Comparison of ENCODE assay signal across 16 mouse cellular contexts in the genomic region with DNA sequence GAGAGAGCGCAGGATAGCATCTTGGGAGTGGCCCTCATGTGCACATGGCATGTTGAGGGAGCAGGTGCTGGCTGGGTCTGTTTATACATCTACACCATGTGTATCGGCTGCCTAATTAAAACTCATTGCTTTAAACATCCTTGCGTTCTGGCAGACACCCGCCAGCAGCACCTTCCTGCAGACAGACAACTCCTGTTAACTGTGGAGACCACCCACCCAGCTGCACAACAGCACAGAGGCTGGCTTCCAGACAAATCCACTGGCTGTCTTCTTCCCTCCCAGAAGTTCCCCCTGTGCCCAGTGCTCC.
DNase-seq lines count a peak whose midpoint lies in the region; ATAC-seq lines count a peak whose summit lies in the region.
"Had no signal": no experiment of that assay in that cellular context is flagged by ENCODE, and none has a peak within 500 bp of the region (broad histone marks: within the 10 kb centered on the region; RNA-seq: fewer than 3 reads in every experiment).

No protein-coding gene starts in this region.

- DNase-seq in heart, embryonic 10.5 days (ENCODE audit: low spot score) = no peak
- DNase-seq in heart, adult 9 months (ENCODE audit: low spot score in 2 of 2) = no peak
- DNase-seq in midbrain, embryonic 10.5 days (ENCODE audit: low spot score) = no peak
- DNase-seq in embryonic facial prominence, embryonic 14.5 days (ENCODE audit: low spot score) = peak; percentile 67
- DNase-seq in heart, adult 8-10 months (ENCODE audit: low spot score) = no peak
- no peak for DNase-seq in thymus, postnatal 14 days
- DNase-seq: B cell, adult 2 months; layer of hippocampus, adult 9-11 months; lung, postnatal 10 days had no signal

- H3K36me3 ChIP-seq in heart, embryonic 10.5 days = no peaks in the 10 kb centered on the region
- H3K36me3 ChIP-seq in midbrain, embryonic 10.5 days = no peaks in the 10 kb centered on the region
- H3K36me3 ChIP-seq in midbrain, embryonic 16.5 days (ENCODE audit: control insufficient read depth, insufficient read depth, low read length) = peaks cover 3% of the 10 kb centered on the region; the same call in 1 of the 2 replicates
- H3K36me3 ChIP-seq in embryonic facial prominence, embryonic 14.5 days (ENCODE audit: control insufficient read depth, insufficient read depth, low read length) = no peaks in the 10 kb centered on the region
- no peaks in the 10 kb centered on the region for H3K36me3 ChIP-seq in intestine, embryonic 15.5 days
- H3K36me3 ChIP-seq: heart, embryonic 15.5 days; hindbrain, embryonic 15.5 days; liver, embryonic 12.5 days had no signal

- WGBS in heart, embryonic 10.5 days = 69% methylated on average over 4 of the region's 4 CpGs
- 76% methylated on average over 4 of the region's 4 CpGs for WGBS in midbrain, embryonic 10.5 days
- WGBS in midbrain, embryonic 16.5 days = 49% methylated on average over 4 of the region's 4 CpGs
- WGBS in embryonic facial prominence, embryonic 14.5 days = 41% methylated on average over 4 of the region's 4 CpGs
- 33% methylated on average over 4 of the region's 4 CpGs for WGBS in intestine, embryonic 15.5 days

- no peak overlapping the region for H3K4me3 ChIP-seq in heart, embryonic 10.5 days
- no peak overlapping the region for H3K4me3 ChIP-seq in midbrain, embryonic 10.5 days
- no peak overlapping the region for H3K4me3 ChIP-seq in midbrain, embryonic 16.5 days (ENCODE audit: low read depth, low read length)
- H3K4me3 ChIP-seq in embryonic facial prominence, embryonic 14.5 days (ENCODE audit: low read depth, low read length) = no peak overlapping the region
- no peak overlapping the region for H3K4me3 ChIP-seq in intestine, embryonic 15.5 days (replicated peaks)
- H3K4me3 ChIP-seq: heart, embryonic 15.5 days; hindbrain, embryonic 15.5 days; liver, embryonic 12.5 days; megakaryocyte, embryonic 14.5 days had no signal

- no peak overlapping the region for H3K4me2 ChIP-seq in midbrain, embryonic 16.5 days (ENCODE audit: low read length)
- H3K4me2 ChIP-seq in embryonic facial prominence, embryonic 14.5 days (ENCODE audit: low read depth, low read length) = no peak overlapping the region
- no peak overlapping the region for H3K4me2 ChIP-seq in intestine, embryonic 15.5 days (replicated peaks)
- H3K4me2 ChIP-seq: heart, embryonic 15.5 days; hindbrain, embryonic 15.5 days; liver, embryonic 12.5 days had no signal

- ATAC-seq in midbrain, embryonic 16.5 days = no peak
- ATAC-seq in embryonic facial prominence, embryonic 14.5 days (ENCODE audit: low read depth) = peak; percentile 59; the same call in 1 of the 2 replicates
- ATAC-seq in intestine, embryonic 15.5 days = no peak
- ATAC-seq: liver, embryonic 12.5 days had no signal

- no peaks in the 10 kb centered on the region for H3K9me3 ChIP-seq in heart, embryonic 10.5 days
- no peaks in the 10 kb centered on the region for H3K9me3 ChIP-seq in midbrain, embryonic 10.5 days (replicated peaks)
- no peaks in the 10 kb centered on the region for H3K9me3 ChIP-seq in midbrain, embryonic 16.5 days (replicated peaks; ENCODE audit: control insufficient read depth, low read length, poor library complexity, severe bottlenecking)
- H3K9me3 ChIP-seq in embryonic facial prominence, embryonic 14.5 days (ENCODE audit: control insufficient read depth, low read length) = no peaks in the 10 kb centered on the region
- H3K9me3 ChIP-seq in intestine, embryonic 15.5 days = no peaks in the 10 kb centered on the region
- H3K9me3 ChIP-seq: heart, embryonic 15.5 days; hindbrain, embryonic 15.5 days; liver, embryonic 12.5 days; megakaryocyte, embryonic 14.5 days had no signal

- H3K27ac ChIP-seq in heart, embryonic 10.5 days = peak overlapping the region; percentile 32
- H3K27ac ChIP-seq in midbrain, embryonic 10.5 days (replicated peaks) = peak overlapping the region; percentile 28; the same call in 1 of the 2 replicates
- H3K27ac ChIP-seq in midbrain, embryonic 16.5 days (ENCODE audit: low read length) = no peak overlapping the region
- peak overlapping the region; percentile 67; the same call in 1 of the 2 replicates for H3K27ac ChIP-seq in embryonic facial prominence, embryonic 14.5 days (replicated peaks; ENCODE audit: low read depth, low read length)
- peak overlapping the region; percentile 65 for H3K27ac ChIP-seq in intestine, embryonic 15.5 days
- H3K27ac ChIP-seq: heart, embryonic 15.5 days; hindbrain, embryonic 15.5 days; kidney, postnatal 0 days; liver, embryonic 12.5 days had no signal

- no peaks in the 10 kb centered on the region for H3K27me3 ChIP-seq in heart, embryonic 10.5 days (ENCODE audit: insufficient read depth, poor library complexity, severe bottlenecking)
- H3K27me3 ChIP-seq in midbrain, embryonic 10.5 days (ENCODE audit: low read depth, poor library complexity, severe bottlenecking) = no peaks in the 10 kb centered on the region
- no peaks in the 10 kb centered on the region for H3K27me3 ChIP-seq in midbrain, embryonic 16.5 days (ENCODE audit: control insufficient read depth, insufficient read depth, low read depth, low read length)
- no peaks in the 10 kb centered on the region for H3K27me3 ChIP-seq in embryonic facial prominence, embryonic 14.5 days (replicated peaks; ENCODE audit: control insufficient read depth, insufficient read depth, low read length)
- H3K27me3 ChIP-seq in intestine, embryonic 15.5 days (replicated peaks) = no peaks in the 10 kb centered on the region
- H3K27me3 ChIP-seq: heart, embryonic 15.5 days; hindbrain, embryonic 15.5 days; liver, embryonic 12.5 days had no signal

- H3K4me1 ChIP-seq in heart, embryonic 10.5 days = peaks cover 49% of the 10 kb centered on the region
- H3K4me1 ChIP-seq in midbrain, embryonic 10.5 days = peaks cover 16% of the 10 kb centered on the region; the same call in 1 of the 2 replicates
- H3K4me1 ChIP-seq in midbrain, embryonic 16.5 days (ENCODE audit: control insufficient read depth, insufficient read depth, low read length) = peaks cover 3% of the 10 kb centered on the region
- H3K4me1 ChIP-seq in embryonic facial prominence, embryonic 14.5 days (ENCODE audit: control insufficient read depth, insufficient read depth, low read length) = peaks cover 23% of the 10 kb centered on the region
- peaks cover 47% of the 10 kb centered on the region for H3K4me1 ChIP-seq in intestine, embryonic 15.5 days (replicated peaks)

- no peak overlapping the region for H3K9ac ChIP-seq in midbrain, embryonic 16.5 days (ENCODE audit: low read depth, low read length)
- H3K9ac ChIP-seq in embryonic facial prominence, embryonic 14.5 days (ENCODE audit: low read depth, low read length) = no peak overlapping the region
- H3K9ac ChIP-seq in intestine, embryonic 15.5 days = no peak overlapping the region
- H3K9ac ChIP-seq: heart, embryonic 15.5 days; hindbrain, embryonic 15.5 days; liver, embryonic 12.5 days had no signal
